Mouse (Mus musculus) retina, postnatal 7 days (tissue): Measurements from ENCODE around the gene Cenpe.
A peak's percentile ranks its signal among the peaks of the same experiment; 100 is the strongest.
"Not testable (repeated sequence)": the region's sequence is repeated elsewhere in the genome, so short reads cannot be mapped to it uniquely, and the experiment has no call there.

ENCODE experiments used
- DNase-seq: peaks from one replicate; pipeline ENCODE4 v3.0.0-alpha.2; 2012; ENCODE audit warnings: low read depth, low spot score

Gene Cenpe

GRCm38 (mm10) chr3:135211805-135212657, at the start of gene Cenpe:
Gene Cenpe, plus strand, starts transcription at chr3:135212537.
- DNase-seq = peak; percentile 90

- DNase-seq = no peak
Measured at GRCm38 (mm10) chr3:135171898-135172446, 40.4 kb upstream of the Cenpe start.

GRCm38 (mm10) chr3:135191861-135192260, 20.5 kb upstream of the Cenpe start:
- DNase-seq = no peak

- not testable (repeated sequence) for DNase-seq
Measured at GRCm38 (mm10) chr3:135198051-135198450, 14.3 kb upstream of the Cenpe start.

- DNase-seq = no peak
Measured at GRCm38 (mm10) chr3:135200409-135201303, 11.7 kb upstream of the Cenpe start.

GRCm38 (mm10) chr3:135206621-135207020, 5.7 kb upstream of the Cenpe start:
- DNase-seq = no peak

- DNase-seq = no peak
Measured at GRCm38 (mm10) chr3:135212658-135213350, 467 bp downstream of the Cenpe start.

GRCm38 (mm10) chr3:135232058-135232457, 19.7 kb downstream of the Cenpe start:
- DNase-seq = no peak

- no peak for DNase-seq
Measured at GRCm38 (mm10) chr3:135232462-135232861, 20.1 kb downstream of the Cenpe start.

GRCm38 (mm10) chr3:135245733-135246132, 33.4 kb downstream of the Cenpe start:
- DNase-seq = peak; percentile 8

- no peak for DNase-seq
Measured at GRCm38 (mm10) chr3:135246828-135247227, 34.5 kb downstream of the Cenpe start.

GRCm38 (mm10) chr3:135249104-135249503, 36.8 kb downstream of the Cenpe start:
- no peak for DNase-seq

GRCm38 (mm10) chr3:135251825-135252224, 39.5 kb downstream of the Cenpe start:
- no peak for DNase-seq

GRCm38 (mm10) chr3:135254784-135255183, 42.4 kb downstream of the Cenpe start:
- no peak for DNase-seq

- no peak for DNase-seq
Measured at GRCm38 (mm10) chr3:135258919-135259318, 46.6 kb downstream of the Cenpe start.

GRCm38 (mm10) chr3:135260233-135260632, 47.9 kb downstream of the Cenpe start:
- no peak for DNase-seq

- no peak for DNase-seq
Measured at GRCm38 (mm10) chr3:135268616-135269015, 56.3 kb downstream of the Cenpe start.

GRCm38 (mm10) chr3:135269391-135269990, 57.2 kb downstream of the Cenpe start:
- no peak for DNase-seq

- no peak for DNase-seq
Measured at GRCm38 (mm10) chr3:135272627-135273026, 60.3 kb downstream of the Cenpe start.

- no peak for DNase-seq
Measured at GRCm38 (mm10) chr3:135273047-135273446, 60.7 kb downstream of the Cenpe start.

GRCm38 (mm10) chr3:135280160-135280559, 67.8 kb downstream of the Cenpe start:
- no peak for DNase-seq
